Mouse (Mus musculus) C2C12 (cell line): Measurements from ENCODE around the gene Angptl2.

Experiments
- CTCF ChIP-seq: IDR thresholded peaks from one replicate; pipeline ENCODE4 v1.5.1; 2011; ENCODE audit not compliant: control insufficient read depth, insufficient read depth, insufficient read length
- MYOG ChIP-seq: IDR thresholded peaks from one replicate; pipeline ENCODE4 v1.6.1; 2011; ENCODE audit not compliant: control insufficient read depth, insufficient read length; ENCODE audit errors: extremely low read depth
- USF1 ChIP-seq: IDR thresholded peaks from one replicate; pipeline ENCODE4 v1.6.1; 2011; ENCODE audit warnings: low read depth, mild to moderate bottlenecking, control low read depth, moderate library complexity

DNA sequence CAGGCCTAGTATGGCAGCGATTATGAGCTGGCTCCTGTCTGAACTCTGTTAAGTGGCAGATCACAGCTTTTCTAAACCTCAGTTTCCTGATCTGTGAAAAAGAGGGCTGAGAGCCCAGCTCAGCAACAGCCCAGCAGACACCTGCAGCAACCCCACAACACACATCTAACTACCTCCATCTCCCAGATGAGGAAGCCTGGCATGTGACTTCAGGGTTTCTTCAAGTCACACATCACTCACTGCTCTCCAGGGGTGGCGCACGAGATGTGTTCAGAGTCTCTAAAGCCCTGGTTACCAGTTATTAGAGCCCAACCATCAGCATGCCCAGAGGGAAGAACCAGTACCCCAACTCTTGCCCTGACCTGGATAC, 1.5 kb downstream of the Angptl2 start:
- TF ChIP-seq CTCF (no peak), USF1 (peak; percentile 62), MYOG (no peak)
